Mouse (Mus musculus) bone marrow macrophage, adult 2 months (primary cell): Measurements from ENCODE around the gene Mapk3.

ENCODE experiments used
- CTCF ChIP-seq: IDR thresholded peaks from 2 replicates; pipeline ENCODE4 v1.5.1; 2012; ENCODE audit warnings: low read depth, mild to moderate bottlenecking, low read length, moderate library complexity
- POLR2A ChIP-seq: IDR thresholded peaks from 2 replicates; pipeline ENCODE4 v1.6.1; 2012; ENCODE audit warnings: mild to moderate bottlenecking, low read depth, low read length, borderline replicate concordance

GRCm38 (mm10) chr7:126718787-126719337, 40.5 kb upstream of the Mapk3 start:
- TF ChIP-seq CTCF (no peak), POLR2A (no peak)
